Mouse (Mus musculus) bone marrow, adult 2 months (tissue): Measurements from ENCODE around the gene Tmem160.

Experiments
- CTCF ChIP-seq: fragments of 200-500 bp; IDR thresholded peaks from 2 replicates; pipeline ENCODE4 v1.5.1; 2011; ENCODE audit warnings: low read length, control low read depth; ENCODE audit not compliant: control insufficient read depth, insufficient read depth
- POLR2A ChIP-seq: fragments of 200-500 bp; IDR thresholded peaks from 2 replicates; pipeline ENCODE4 v1.6.1; 2011; ENCODE audit warnings: low read depth, mild to moderate bottlenecking, control low read depth, low read length, borderline replicate concordance; ENCODE audit not compliant: control insufficient read depth

- TF ChIP-seq POLR2A, result no peak
- TF ChIP-seq CTCF, result no peak
Measured at GRCm38 (mm10) chr7:16474445-16474844, 21.9 kb downstream of the Tmem160 start.
